Mouse (Mus musculus): ENCODE results near the gene Klk1b11. TPM values are rescaled to one million over a fixed set of nuclear protein-coding genes. Genes with fewer than 3 reads are reported as not detected.

Gene Klk1b11
- 0.15 TPM in 1 of 2 replicates, not detected in the other for polyA plus RNA-seq (2012)

DNA sequence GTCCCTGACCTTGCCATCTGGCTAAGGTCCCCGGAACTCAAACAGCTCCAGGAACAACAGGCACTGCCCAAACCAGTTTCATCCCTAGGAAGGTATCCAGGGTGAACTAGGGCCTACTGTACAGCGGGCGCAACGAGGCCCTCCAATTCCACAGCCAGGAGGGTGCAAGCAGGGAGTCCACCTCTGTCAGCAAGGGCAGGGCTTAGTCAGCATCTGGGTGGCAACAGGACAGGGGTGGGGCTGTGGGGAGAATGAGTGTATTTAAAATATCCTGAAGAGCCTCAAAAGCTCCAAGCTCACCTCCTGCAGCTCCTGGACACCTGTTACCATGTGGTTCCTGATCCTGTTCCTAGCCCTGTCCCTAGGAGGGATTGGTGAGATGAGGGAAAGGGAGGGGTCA, at the start of gene Klk1b11:
Gene Klk1b11, plus strand, starts transcription at position 301 of the 400 bp plus-strand sequence.

DNA sequence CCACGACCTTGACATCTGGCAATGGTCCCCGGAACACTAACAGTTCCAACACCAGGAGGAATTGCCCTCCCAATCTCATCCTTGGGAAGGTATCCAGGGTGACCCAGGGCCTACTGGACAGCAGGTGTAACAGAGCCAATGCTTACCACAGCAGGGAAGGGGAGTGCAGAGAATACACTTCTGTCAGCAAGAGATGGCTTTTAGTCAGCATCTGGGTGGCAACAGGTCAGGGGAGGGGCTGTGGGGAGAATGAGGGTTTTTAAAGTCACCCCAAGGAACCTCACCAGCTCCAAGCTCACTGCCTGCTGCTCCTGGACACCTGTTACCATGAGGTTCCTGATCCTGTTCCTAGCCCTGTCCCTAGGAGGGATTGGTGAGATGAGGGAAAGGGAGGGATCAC, 45.3 kb upstream of the Klk1b11 start, which contains the start of gene Klk1b8:
Gene Klk1b8, plus strand, starts transcription at position 301 of the 400 bp plus-strand sequence.

DNA sequence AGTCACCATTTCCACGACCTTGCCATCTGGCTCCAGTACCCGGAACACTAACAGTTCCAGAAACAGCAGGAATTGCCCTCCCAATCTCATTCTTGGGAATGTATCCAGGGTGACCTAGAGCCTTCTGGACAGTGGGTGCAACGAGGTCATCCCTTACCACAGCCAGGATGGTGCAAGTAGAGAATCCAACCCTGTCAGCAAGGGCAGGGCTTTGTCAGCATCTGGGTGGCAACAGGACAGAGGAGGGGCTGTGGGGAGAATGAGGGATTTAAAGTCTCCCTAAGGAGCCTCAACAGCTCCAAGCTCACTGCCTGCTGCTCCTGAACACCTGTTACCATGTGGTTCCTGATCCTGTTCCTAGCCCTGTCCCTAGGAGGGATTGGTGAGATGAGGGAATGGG, 29.2 kb upstream of the Klk1b11 start, which contains the start of gene Klk1b1:
Gene Klk1b1, plus strand, starts transcription at position 301 of the 400 bp plus-strand sequence.

DNA sequence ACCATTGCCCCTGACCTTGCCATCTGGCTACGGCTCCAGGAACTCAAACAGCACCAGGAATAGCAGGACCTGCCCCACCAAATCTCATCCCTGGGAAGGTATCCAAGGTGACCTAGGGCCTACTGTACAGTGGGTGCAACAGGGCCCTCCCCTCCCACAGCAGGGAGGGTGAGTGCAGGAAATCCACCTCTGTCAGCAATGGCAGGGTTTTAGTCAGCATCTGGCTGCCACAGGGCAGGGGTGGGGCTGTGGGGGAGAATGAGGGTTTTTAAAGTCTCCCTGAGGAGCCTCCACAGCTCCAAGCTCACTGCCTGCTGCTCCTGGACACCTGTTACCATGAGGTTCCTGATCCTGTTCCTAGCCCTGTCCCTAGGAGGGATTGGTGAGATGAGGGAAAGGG, 19.9 kb upstream of the Klk1b11 start, which contains the start of gene Klk1b9:
Gene Klk1b9, plus strand, starts transcription at position 301 of the 400 bp plus-strand sequence.

DNA sequence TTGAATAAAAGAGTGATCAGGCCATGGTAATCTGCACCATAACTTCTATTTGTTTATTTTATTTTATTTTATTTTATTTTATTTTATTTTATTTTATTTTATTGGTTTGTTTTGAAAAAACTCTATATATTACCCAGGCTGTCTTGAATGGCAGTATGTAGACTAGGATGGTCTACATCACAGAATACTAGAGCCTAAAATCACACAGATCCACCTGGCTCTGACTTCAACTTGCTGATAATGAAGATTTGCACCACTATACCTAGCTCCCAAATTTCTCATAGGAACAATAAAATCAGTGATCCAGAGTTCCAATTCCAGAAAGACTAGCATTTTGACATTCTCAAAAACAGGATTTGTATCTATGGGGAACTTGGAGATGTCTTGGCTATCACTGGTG, 16.2 kb downstream of the Klk1b11 start, which contains the start of gene Klk1b26:
Gene Klk1b26, plus strand, starts transcription at position 301 of the 400 bp plus-strand sequence.

Other genes starting within 250 kb of the Klk1b11 start
- gene Klk12, start 227.0 kb upstream of the Klk1b11 start, polyA plus RNA-seq (2012) = not detected in 2 replicates
- gene Klk11, start 221.3 kb upstream of the Klk1b11 start, polyA plus RNA-seq (2012) = not detected in 2 replicates
- gene Klk10, start 214.8 kb upstream of the Klk1b11 start, polyA plus RNA-seq (2012) = 0.06 TPM in 1 of 2 replicates, not detected in the other
- not detected in 2 replicates for gene Klk9, start 204.0 kb upstream of the Klk1b11 start, polyA plus RNA-seq (2012)
- 25.3 and 55.0 TPM in 2 replicates for gene Klk8, start 198.3 kb upstream of the Klk1b11 start, polyA plus RNA-seq (2012)
- not detected in 2 replicates for gene Klk7, start 184.6 kb upstream of the Klk1b11 start, polyA plus RNA-seq (2012)
- gene Klk6, start 171.4 kb upstream of the Klk1b11 start, polyA plus RNA-seq (2012) = not detected in 2 replicates
- gene Klk5, start 153.9 kb upstream of the Klk1b11 start, polyA plus RNA-seq (2012) = not detected in 2 replicates
- gene Klk4, start 114.7 kb upstream of the Klk1b11 start, polyA plus RNA-seq (2012) = not detected in 2 replicates
- not detected in 2 replicates for gene Klk15, start 62.1 kb upstream of the Klk1b11 start, polyA plus RNA-seq (2012)
- gene Klk1b8, start 45.2 kb upstream of the Klk1b11 start, polyA plus RNA-seq (2012) = not detected in 2 replicates
- gene Klk1b1, start 29.1 kb upstream of the Klk1b11 start, polyA plus RNA-seq (2012) = not detected in 2 replicates
- gene Klk1b9, start 19.8 kb upstream of the Klk1b11 start, polyA plus RNA-seq (2012) = not detected in 2 replicates
- not detected in 2 replicates for gene Klk1b26, start 16.3 kb downstream of the Klk1b11 start, polyA plus RNA-seq (2012)
- not detected in 2 replicates for gene Klk1b27, start 56.4 kb downstream of the Klk1b11 start, polyA plus RNA-seq (2012)
- not detected in 2 replicates for gene Klk1b21, start 106.5 kb downstream of the Klk1b11 start, polyA plus RNA-seq (2012)
- gene Klk1b22, start 116.8 kb downstream of the Klk1b11 start, polyA plus RNA-seq (2012) = not detected in 2 replicates
- gene Klk1b16, start 140.9 kb downstream of the Klk1b11 start, polyA plus RNA-seq (2012) = not detected in 2 replicates
- gene Klk1b24, start 192.4 kb downstream of the Klk1b11 start, polyA plus RNA-seq (2012) = not detected in 2 replicates
- not detected in 2 replicates for gene Klk1b3, start 202.3 kb downstream of the Klk1b11 start, polyA plus RNA-seq (2012)
- not detected in 2 replicates for gene Klk1b4, start 211.6 kb downstream of the Klk1b11 start, polyA plus RNA-seq (2012)
- gene Klk1b5, start 220.1 kb downstream of the Klk1b11 start, polyA plus RNA-seq (2012) = not detected in 2 replicates
- gene Klk1, start 229.5 kb downstream of the Klk1b11 start, polyA plus RNA-seq (2012) = not detected in 2 replicates
- gene Gm36864, start 240.3 kb downstream of the Klk1b11 start, polyA plus RNA-seq (2012) = not detected in 2 replicates

Measured in megakaryocyte-erythroid progenitor cell, adult 5 weeks (primary cell).